Mouse (Mus musculus) heart, embryonic 12.5 days (tissue): Measurements from ENCODE around the gene Acoxl. TPM values are rescaled to one million over a fixed set of nuclear protein-coding genes. Genes with fewer than 3 reads are reported as not detected.

Experiments
- ATAC-seq: fragments of 200-750 bp; cut with Nextera tagmentation; 2 replicates; pipeline ENCODE4 v1.8.0; 2017; ENCODE audit warnings: moderate TSS enrichment, moderate library complexity; ENCODE audit not compliant: insufficient number of reproducible peaks, low FRiP score
- H3K27ac ChIP-seq: fragments of 300-500 bp; sonication (generic); 2 replicates; pipeline ENCODE4 v1.5.1; 2016; ENCODE audit warnings: mild to moderate bottlenecking, moderate library complexity; ENCODE audit not compliant: poor library complexity, severe bottlenecking
- H3K27me3 ChIP-seq: fragments of 300-500 bp; sonication (generic); replicated peaks from 2 replicates; pipeline ENCODE4 v1.6.1; 2016; ENCODE audit warnings: mild to moderate bottlenecking, moderate library complexity
- H3K36me3 ChIP-seq: fragments of 300-500 bp; sonication (generic); 2 replicates; pipeline ENCODE4 v1.6.1; 2016; ENCODE audit warnings: mild to moderate bottlenecking, moderate library complexity
- H3K4me1 ChIP-seq: fragments of 300-500 bp; sonication (generic); replicated peaks from 2 replicates; pipeline ENCODE4 v1.6.1; 2016; ENCODE audit warnings: mild to moderate bottlenecking
- H3K4me2 ChIP-seq: fragments of 300-500 bp; sonication (generic); 2 replicates; pipeline ENCODE4 v1.6.1; 2016; ENCODE audit warnings: mild to moderate bottlenecking, moderate library complexity
- H3K4me3 ChIP-seq: fragments of 300-500 bp; sonication (generic); 2 replicates; pipeline ENCODE4 v1.5.1; 2016; ENCODE audit warnings: mild to moderate bottlenecking
- H3K9ac ChIP-seq: fragments of 300-500 bp; sonication (generic); 2 replicates; pipeline ENCODE4 v1.6.1; 2016; ENCODE audit warnings: mild to moderate bottlenecking, moderate library complexity
- H3K9me3 ChIP-seq: fragments of 300-500 bp; sonication (generic); replicated peaks from 2 replicates; pipeline ENCODE4 v1.6.1; 2016; ENCODE audit warnings: mild to moderate bottlenecking, moderate library complexity
- WGBS: fragments of 180-500 bp; shearing (Covaris S2); methylation state at CpG from one replicate; pipeline ENCODE4 v1.1.7; 2016; 5-methylcytosine and 5-hydroxymethylcytosine counted together
- polyA plus RNA-seq: library from polyadenylated mRNA; unstranded; fragments of >200 nt; fragmentation: Nextera tagmentation; extraction: Ambion mirVana; gene quantifications from 2 replicates; pipeline ENCODE4 v1.2.1, GENCODE M21; 2016

The Acoxl gene
- polyA plus RNA-seq, 1 experiment from 2014 or later, result 0.32 TPM

GRCm38 (mm10) chr2:128062756-128063155 is 224.1 kb downstream of the Acoxl start:
- WGBS, result 93% methylated on average over 6 of the region's 6 CpGs
- H3K4me2 ChIP-seq, result no peak overlapping the region
- H3K27ac ChIP-seq, result no peak overlapping the region
- no peak overlapping the region for H3K4me3 ChIP-seq
- H3K27me3 ChIP-seq, result 0 out of 2 replicates have a peak, but pooled peaks cover 3% of the 10 kb centered on the region
- H3K9ac ChIP-seq, result no peak overlapping the region
- no peak for ATAC-seq
- no peaks in the 10 kb centered on the region for H3K36me3 ChIP-seq
- H3K4me1 ChIP-seq, result no peaks in the 10 kb centered on the region
- H3K9me3 ChIP-seq, result no peaks in the 10 kb centered on the region

DNA sequence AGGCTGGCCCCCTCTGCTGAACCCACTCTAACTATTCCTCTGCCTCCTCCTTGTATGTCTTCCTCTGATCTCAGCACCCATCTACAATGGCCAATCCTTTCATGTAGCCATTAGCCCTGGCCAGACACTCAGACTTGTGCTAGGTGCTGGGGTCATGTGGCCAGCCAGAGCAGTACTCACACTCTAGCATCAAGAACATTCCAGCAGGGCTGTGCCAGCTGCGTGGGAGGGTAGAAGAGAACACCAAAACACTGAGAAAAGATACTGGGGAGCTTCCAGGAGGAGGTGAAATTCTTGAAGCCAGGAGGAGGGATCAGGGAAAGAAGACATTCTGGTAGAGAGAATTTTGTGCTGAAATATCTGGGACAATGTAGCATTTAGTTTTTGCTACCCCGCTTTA is 226.3 kb downstream of the Acoxl start:
- no peak for ATAC-seq
- H3K4me1 ChIP-seq, result no peaks in the 10 kb centered on the region
- no peak overlapping the region for H3K27ac ChIP-seq
- H3K36me3 ChIP-seq, result no peaks in the 10 kb centered on the region
- no peak overlapping the region for H3K4me2 ChIP-seq
- H3K27me3 ChIP-seq, result 0 out of 2 replicates have a peak, but pooled peaks cover 3% of the 10 kb centered on the region
- no peak overlapping the region for H3K4me3 ChIP-seq
- 84% methylated on average over 2 of the region's 2 CpGs for WGBS
- no peaks in the 10 kb centered on the region for H3K9me3 ChIP-seq
- H3K9ac ChIP-seq, result no peak overlapping the region

- Histone ChIP-seq H3K36me3 (no peaks in the 10 kb centered on the region), H3K27me3 (0 out of 2 replicates have a peak, but pooled peaks cover 3% of the 10 kb centered on the region), H3K4me1 (no peaks in the 10 kb centered on the region), H3K27ac (no peak overlapping the region), H3K4me3 (no peak overlapping the region), H3K9me3 (no peaks in the 10 kb centered on the region), H3K4me2 (no peak overlapping the region), H3K9ac (no peak overlapping the region)
- WGBS, result 74% methylated on average over 2 of the region's 2 CpGs
- ATAC-seq, result no peak
Observed at GRCm38 (mm10) chr2:128065576-128065975, 226.9 kb downstream of the Acoxl start.

GRCm38 (mm10) chr2:128067162-128067561 is 228.5 kb downstream of the Acoxl start:
- WGBS, result 69% methylated on average over 3 of the region's 3 CpGs
- H3K27me3 ChIP-seq, result 0 out of 2 replicates have a peak, but pooled peaks cover 3% of the 10 kb centered on the region
- no peaks in the 10 kb centered on the region for H3K4me1 ChIP-seq

GRCm38 (mm10) chr2:128067596-128067995 is 228.9 kb downstream of the Acoxl start:
- Histone ChIP-seq H3K36me3 (no peaks in the 10 kb centered on the region), H3K9me3 (no peaks in the 10 kb centered on the region), H3K4me2 (no peak overlapping the region), H3K4me3 (no peak overlapping the region), H3K27me3 (0 out of 2 replicates have a peak, but pooled peaks cover 3% of the 10 kb centered on the region), H3K9ac (no peak overlapping the region), H3K4me1 (no peaks in the 10 kb centered on the region), H3K27ac (no peak overlapping the region)
- 78% methylated on average over 7 of the region's 7 CpGs for WGBS
- no peak for ATAC-seq

More at GRCm38 (mm10) chr2:128067162-128067561, 228.5 kb downstream of the Acoxl start:
- Histone ChIP-seq H3K9ac (no peak overlapping the region), H3K36me3 (no peaks in the 10 kb centered on the region), H3K27ac (no peak overlapping the region), H3K4me2 (no peak overlapping the region), H3K4me3 (no peak overlapping the region), H3K9me3 (no peaks in the 10 kb centered on the region)
- no peak for ATAC-seq

GRCm38 (mm10) chr2:128068176-128068575 is 229.5 kb downstream of the Acoxl start:
- no peak for ATAC-seq
- Histone ChIP-seq H3K9ac (no peak overlapping the region), H3K36me3 (no peaks in the 10 kb centered on the region), H3K4me2 (no peak overlapping the region), H3K27ac (no peak overlapping the region), H3K4me1 (no peaks in the 10 kb centered on the region), H3K27me3 (0 out of 2 replicates have a peak, but pooled peaks cover 3% of the 10 kb centered on the region), H3K4me3 (no peak overlapping the region), H3K9me3 (no peaks in the 10 kb centered on the region)
- 68% methylated on average over 4 of the region's 4 CpGs for WGBS

DNA sequence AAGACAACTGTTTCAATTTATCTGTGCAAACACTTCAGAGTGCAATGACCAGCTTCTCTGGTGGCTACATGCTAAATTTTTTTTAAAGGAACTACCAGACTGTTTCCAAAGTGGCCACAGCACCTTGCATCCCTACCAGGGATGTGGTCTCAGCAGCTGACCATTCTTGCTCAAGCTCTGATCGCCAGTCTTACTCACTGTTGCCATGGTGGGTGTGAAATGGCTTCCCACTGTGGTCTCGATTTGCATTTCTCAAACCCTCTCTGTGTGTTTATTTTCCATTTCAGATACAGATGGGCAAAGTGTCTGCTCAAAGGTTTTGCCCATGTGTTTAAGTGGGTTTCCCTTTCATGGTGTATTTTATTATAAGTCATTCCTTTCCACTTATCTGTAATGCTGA is 230.3 kb downstream of the Acoxl start:
- no peak overlapping the region for H3K4me3 ChIP-seq
- ATAC-seq, result no peak
- H3K9ac ChIP-seq, result no peak overlapping the region
- H3K36me3 ChIP-seq, result no peaks in the 10 kb centered on the region
- no peaks in the 10 kb centered on the region for H3K9me3 ChIP-seq
- H3K4me1 ChIP-seq, result no peaks in the 10 kb centered on the region
- H3K27ac ChIP-seq, result no peak overlapping the region
- H3K4me2 ChIP-seq, result no peak overlapping the region
- WGBS, result 51% methylated on average over 2 of the region's 2 CpGs
- 0 out of 2 replicates have a peak, but pooled peaks cover 3% of the 10 kb centered on the region for H3K27me3 ChIP-seq

GRCm38 (mm10) chr2:128071791-128072190 is 233.1 kb downstream of the Acoxl start:
- H3K4me1 ChIP-seq, result no peaks in the 10 kb centered on the region
- H3K36me3 ChIP-seq, result no peaks in the 10 kb centered on the region
- 82% methylated on average over 7 of the region's 7 CpGs for WGBS
- no peak overlapping the region for H3K4me2 ChIP-seq
- H3K9ac ChIP-seq, result no peak overlapping the region
- H3K27ac ChIP-seq, result no peak overlapping the region
- 0 out of 2 replicates have a peak, but pooled peaks cover under 1% of the 10 kb centered on the region for H3K27me3 ChIP-seq
- no peak overlapping the region for H3K4me3 ChIP-seq
- H3K9me3 ChIP-seq, result no peaks in the 10 kb centered on the region
- ATAC-seq, result no peak

DNA sequence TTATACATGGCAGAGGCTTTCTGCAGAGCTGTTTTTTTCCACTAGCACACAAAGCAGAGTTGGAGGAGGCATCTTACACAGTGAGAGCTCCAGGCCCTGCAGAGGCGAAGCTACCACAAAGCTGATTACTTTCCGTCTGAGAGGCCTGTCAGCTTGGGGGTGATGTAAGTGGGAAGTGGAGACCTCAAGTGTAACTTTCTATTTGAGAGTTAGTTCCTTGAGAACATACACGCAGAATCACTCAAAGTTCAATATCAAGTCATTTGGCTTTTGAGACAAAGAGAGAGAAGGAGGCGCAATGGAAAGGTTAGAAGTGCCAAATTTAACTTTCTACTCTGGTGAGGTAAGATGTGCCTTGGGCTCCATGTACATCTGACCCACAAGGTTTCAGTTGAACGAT is 234.3 kb downstream of the Acoxl start:
- WGBS, result 60% methylated on average over 5 of the region's 5 CpGs
- H3K36me3 ChIP-seq, result no peaks in the 10 kb centered on the region
- no peak overlapping the region for H3K4me3 ChIP-seq
- no peaks in the 10 kb centered on the region for H3K27me3 ChIP-seq
- no peaks in the 10 kb centered on the region for H3K4me1 ChIP-seq
- no peak overlapping the region for H3K4me2 ChIP-seq
- no peak overlapping the region for H3K27ac ChIP-seq
- ATAC-seq, result no peak
- no peaks in the 10 kb centered on the region for H3K9me3 ChIP-seq
- no peak overlapping the region for H3K9ac ChIP-seq

- no peaks in the 10 kb centered on the region for H3K36me3 ChIP-seq
- no peaks in the 10 kb centered on the region for H3K27me3 ChIP-seq
- no peak overlapping the region for H3K9ac ChIP-seq
- 81% methylated on average over 2 of the region's 2 CpGs for WGBS
- H3K27ac ChIP-seq, result no peak overlapping the region
- H3K4me3 ChIP-seq, result no peak overlapping the region
- no peak overlapping the region for H3K4me2 ChIP-seq
- no peaks in the 10 kb centered on the region for H3K9me3 ChIP-seq
- no peak for ATAC-seq
- H3K4me1 ChIP-seq, result no peaks in the 10 kb centered on the region
Observed at GRCm38 (mm10) chr2:128073603-128074002, 234.9 kb downstream of the Acoxl start.

GRCm38 (mm10) chr2:128076936-128077335 is 238.3 kb downstream of the Acoxl start:
- 76% methylated on average over 4 of the region's 4 CpGs for WGBS
- H3K4me1 ChIP-seq, result no peaks in the 10 kb centered on the region
- no peak overlapping the region for H3K9ac ChIP-seq
- no peaks in the 10 kb centered on the region for H3K9me3 ChIP-seq
- H3K4me3 ChIP-seq, result no peak overlapping the region
- no peak overlapping the region for H3K27ac ChIP-seq
- H3K27me3 ChIP-seq, result no peaks in the 10 kb centered on the region
- no peak overlapping the region for H3K4me2 ChIP-seq
- H3K36me3 ChIP-seq, result no peaks in the 10 kb centered on the region
- ATAC-seq, result no peak

DNA sequence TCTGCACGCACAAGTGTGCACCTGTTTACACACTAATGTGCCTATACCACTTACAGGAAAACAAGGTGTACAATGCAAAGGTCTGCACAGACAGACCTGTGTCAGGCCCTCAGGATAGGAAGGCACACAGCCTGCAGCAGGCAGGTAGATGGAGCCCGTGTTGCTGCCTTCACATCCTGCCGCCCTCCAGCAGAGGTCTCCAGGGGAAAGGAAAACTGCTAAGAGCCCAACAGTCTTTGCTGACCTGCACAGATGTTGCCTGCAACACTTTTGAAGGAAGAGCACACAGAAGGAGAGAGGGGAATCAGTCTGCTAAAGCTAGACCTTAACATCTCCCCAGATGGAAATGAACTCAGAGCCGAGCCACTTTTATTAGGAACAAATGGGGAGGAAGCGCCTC is 240.2 kb downstream of the Acoxl start:
- no peak overlapping the region for H3K4me2 ChIP-seq
- H3K27me3 ChIP-seq, result no peaks in the 10 kb centered on the region
- H3K9ac ChIP-seq, result no peak overlapping the region
- H3K36me3 ChIP-seq, result no peaks in the 10 kb centered on the region
- H3K27ac ChIP-seq, result no peak overlapping the region
- no peak overlapping the region for H3K4me3 ChIP-seq
- no peak for ATAC-seq
- H3K4me1 ChIP-seq, result no peaks in the 10 kb centered on the region
- no peaks in the 10 kb centered on the region for H3K9me3 ChIP-seq
- WGBS, result 36% methylated on average over 5 of the region's 5 CpGs
